Mouse (Mus musculus) frontal cortex, postnatal 14 days (tissue): Measurements from ENCODE around the gene Abhd17a.

Experiments used
- DNase-seq, 2 experiments: peaks; one replicate each; pipeline ENCODE4 v3.0.0; 2022; ENCODE audit warnings: low spot score in 2 of 2

Gene Abhd17a

GRCm38 (mm10) chr10:80577195-80578130 is 12.7 kb downstream of the Abhd17a start, which contains the start of gene Klf16:
Gene Klf16, minus strand, starts transcription at chr10:80577321.
- peak; percentile 94 for DNase-seq

- DNase-seq, result peak; percentile 45 to 48
Observed at GRCm38 (mm10) chr10:80576351-80577194, 13.6 kb downstream of the Abhd17a start.

DNA sequence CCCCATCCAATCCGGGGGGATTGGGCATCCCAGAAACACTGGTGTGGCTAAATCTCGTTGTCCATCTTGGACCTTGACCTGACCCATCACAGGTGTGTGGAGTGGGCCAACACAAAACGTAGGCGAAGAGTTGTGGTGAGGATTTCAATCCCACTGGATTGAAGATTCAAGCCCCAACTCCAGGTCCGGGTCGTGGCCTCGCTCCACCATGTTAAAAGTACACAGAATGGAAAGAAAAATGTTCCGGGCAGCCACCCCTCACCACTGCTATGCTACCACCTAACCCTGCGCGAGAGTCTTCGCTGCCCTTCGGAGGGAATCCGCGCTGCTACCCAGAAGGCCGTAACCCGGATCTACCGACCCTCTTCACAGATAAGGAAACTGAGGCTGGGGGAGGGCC is 14.2 kb downstream of the Abhd17a start:
- no peak for DNase-seq

DNA sequence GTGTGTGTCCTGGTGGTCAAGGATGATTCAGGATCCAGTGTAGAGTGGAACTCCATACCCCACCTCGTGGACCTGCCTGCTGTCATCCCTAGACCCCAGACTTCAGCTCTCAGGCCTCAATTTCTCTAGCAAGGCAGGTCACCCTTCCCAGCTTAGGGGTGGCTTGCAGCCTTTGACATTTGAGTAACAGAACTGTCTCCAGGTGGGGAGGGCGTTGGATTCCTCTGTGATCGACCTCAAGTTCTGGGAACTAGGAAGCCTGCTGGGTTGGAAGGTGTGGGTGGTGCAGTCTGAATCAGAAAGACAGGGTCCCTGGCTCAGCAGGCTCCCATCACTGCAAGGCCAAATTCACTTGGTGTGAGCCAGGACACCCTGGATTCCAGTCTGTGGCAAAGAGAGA is 15.2 kb downstream of the Abhd17a start:
- no peak for DNase-seq

GRCm38 (mm10) chr10:80573944-80574343 is 16.2 kb downstream of the Abhd17a start:
- no peak for DNase-seq

DNA sequence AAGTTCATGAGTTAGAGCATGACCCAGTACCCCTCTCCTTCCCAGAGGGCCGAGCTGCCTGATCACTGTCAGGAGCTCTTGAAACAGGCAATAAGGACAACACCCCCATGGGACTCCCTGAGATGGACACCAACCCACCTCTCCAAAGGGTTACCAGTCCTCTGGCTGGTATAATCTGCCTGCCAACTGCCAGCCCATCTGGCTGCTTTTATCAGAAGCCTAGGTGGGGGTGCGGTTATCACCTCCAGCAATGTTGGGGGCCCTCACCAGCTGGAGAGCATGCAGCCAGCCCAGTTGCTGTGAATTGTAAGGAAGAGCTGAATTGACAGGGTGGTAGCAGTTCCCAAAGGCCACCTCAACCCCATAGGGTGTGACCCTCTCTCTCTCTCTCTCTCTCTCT is 17.7 kb downstream of the Abhd17a start:
- no peak for DNase-seq

DNA sequence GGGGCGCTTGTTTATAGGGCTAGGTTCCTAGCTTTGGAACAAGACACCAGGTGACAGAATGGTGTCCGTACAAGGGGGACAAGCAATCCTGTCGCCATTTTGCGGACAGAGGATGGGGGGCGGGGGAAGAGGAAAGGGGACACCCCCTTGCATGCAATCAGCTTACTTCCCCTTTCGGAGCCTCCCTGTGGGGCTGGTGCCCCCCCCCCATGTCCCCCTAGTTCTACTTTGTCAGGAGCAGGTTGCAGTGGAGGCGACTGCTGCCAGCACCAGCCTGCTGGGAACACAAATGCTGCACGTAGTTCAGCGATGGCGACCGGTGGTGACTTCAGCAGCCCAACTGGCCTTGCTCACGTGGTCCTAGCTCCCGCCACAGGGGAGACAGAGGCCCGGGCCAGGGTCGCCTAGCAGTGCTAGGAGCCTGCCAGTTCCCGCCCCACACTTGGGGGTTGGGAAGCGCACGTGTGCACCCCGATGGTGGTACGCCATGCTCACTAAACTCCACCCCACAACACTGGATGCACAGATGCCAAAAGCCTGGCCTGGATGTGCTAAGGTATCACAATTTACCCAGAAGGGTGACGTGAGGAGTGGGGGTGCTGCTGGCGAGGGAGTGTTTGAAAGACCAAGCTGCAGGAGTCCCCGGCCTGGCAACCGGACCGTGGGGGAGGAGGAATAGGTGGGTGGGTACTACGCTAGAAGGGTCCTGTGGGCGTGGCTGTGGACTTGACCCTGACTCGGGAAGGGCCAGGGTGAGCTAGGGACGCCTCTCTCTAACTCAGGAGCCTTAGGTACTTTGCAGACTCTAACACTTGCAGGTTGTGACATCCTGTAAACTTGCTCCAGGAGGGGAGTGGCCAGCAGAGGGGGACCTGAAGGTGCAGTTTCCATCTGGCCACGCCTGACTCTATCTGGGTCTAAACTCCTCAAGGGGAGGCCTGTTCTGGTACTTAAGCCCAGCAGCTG is 19.0 kb downstream of the Abhd17a start:
- no peak for DNase-seq

- DNase-seq, result no peak
Observed at GRCm38 (mm10) chr10:80570419-80570818, 19.7 kb downstream of the Abhd17a start.

DNA sequence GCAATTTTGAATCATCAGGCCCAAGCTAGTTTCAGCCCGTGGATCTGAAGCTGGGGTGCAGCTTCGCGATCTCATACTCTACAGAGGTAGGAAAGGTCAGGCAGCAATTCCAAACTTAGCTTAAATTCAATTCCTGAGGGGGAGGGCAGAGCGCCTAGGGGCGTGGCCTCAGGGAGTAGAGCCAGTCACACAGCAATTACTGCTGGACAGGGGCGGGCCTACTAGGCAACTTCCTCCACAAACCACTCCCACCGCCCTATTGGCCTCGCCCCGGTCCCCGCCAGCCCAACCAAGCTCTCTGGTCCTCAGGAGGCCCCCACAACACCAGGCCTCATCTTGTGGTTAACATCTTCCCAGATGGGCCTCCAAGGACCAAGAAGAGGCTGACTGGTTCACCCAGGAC is 20.5 kb downstream of the Abhd17a start:
- no peak for DNase-seq

DNA sequence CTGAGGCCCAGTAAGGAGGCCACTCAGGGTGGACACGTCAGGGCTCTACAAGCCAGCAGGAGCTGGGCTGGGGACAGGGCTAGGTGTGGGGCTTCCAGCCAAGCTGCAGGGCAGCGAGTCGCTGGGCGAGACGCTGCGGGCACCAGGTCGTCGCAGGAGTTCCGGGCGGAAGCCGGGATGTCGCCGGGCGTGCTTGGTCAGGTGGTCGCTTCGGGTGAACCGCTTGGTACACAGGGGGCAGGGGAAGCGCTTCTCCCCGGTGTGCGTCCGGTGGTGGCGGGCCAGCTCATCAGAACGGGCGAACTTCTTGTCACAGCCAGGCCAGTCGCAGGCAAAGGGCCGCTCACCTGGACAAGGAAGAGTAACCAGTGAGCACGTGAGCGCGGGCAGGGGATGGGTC is 21.3 kb downstream of the Abhd17a start:
- DNase-seq, result no peak

GRCm38 (mm10) chr10:80566375-80567092 is 23.6 kb downstream of the Abhd17a start:
- peak; percentile 76 to 86 for DNase-seq

DNA sequence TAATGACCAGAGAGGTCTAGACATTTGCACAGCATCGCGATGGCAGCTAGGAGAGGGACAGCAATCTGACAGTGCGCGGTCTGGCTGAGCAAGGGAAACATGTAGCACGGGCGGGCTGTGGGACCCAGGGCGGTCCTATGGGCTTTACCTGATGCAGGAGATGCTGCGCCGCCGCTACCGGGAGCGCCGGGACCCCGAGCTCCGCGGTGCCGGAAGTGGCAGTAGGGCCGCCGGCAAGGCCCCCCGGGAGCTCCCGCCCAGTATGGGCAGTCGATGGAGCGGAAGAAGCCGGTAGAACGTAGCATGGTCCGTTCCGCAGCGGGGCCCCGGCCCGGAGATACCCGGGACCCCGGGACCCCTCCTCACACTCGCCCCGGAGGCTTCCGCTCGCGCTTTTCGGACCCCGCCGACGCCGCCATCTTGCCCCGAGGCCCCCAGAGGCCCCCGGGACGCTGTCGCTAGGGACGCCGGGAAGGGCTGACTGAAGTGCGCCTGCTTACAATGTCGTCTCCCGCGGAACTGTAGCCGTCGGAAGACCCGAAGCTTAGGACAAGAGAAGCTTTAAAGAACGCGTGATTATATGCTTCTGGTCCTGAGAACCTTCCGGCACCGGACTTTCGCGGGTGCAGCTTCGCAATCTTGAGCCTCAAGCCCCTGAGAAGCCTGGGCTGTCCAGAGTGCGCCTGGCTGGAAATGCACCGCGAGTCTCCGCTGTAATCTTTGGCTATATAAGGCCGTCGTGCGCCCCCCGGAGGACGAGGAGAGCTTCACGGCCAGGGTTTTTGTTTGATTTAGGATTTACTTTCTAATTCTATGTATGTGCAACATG is 28.8 kb downstream of the Abhd17a start, which contains the start of gene Rexo1:
Rexo1 (minus strand) TSS at position 445 of the 829 bp plus-strand sequence.
- peak; percentile 87 to 94 for DNase-seq

DNA sequence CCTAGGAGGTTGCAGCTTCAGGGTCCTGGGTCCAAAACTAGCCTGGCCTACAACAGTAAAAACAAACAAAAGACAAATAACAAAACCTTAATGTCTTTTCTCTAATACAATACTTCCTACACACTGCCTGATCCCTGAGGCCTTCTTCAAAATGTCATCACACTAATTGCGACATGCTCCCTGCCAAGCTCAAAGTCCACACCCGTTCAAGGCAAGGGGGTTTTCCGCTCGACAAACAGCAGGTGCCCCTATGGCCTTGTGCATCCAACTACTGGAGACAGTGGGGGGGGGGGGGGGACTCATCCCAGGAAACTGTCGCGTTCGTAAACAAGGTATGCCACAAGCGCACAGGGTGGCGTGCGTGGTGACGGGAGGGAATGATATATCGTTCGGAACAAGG is 29.5 kb downstream of the Abhd17a start:
- DNase-seq, result no peak

- DNase-seq, result no peak
Observed at GRCm38 (mm10) chr10:80559431-80559830, 30.7 kb downstream of the Abhd17a start.

- DNase-seq, result peak in 1 of 2 experiments; percentile 65
Observed at GRCm38 (mm10) chr10:80557346-80557965, 32.7 kb downstream of the Abhd17a start.

DNA sequence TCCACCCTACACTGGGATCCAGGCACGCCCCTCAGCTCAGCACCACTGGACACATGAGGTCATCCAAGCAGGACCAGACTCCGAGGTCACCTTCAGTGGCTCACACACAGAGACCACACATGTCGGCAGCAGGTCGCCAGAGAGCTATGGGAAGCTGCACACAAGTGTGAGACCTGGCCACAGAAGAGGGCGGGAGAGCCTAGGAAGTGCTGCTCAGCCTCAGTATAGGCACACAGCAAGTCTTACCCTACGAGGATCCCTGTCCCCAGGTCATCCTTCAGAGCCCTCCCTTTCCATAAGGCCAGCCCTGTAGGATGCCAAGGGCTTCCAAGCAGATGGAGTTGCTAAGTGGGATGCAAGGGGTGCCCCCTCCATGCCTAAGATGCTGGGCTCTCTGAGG is 36.1 kb downstream of the Abhd17a start:
- no peak for DNase-seq

- no peak for DNase-seq
Observed at GRCm38 (mm10) chr10:80553575-80553974, 36.6 kb downstream of the Abhd17a start.

DNA sequence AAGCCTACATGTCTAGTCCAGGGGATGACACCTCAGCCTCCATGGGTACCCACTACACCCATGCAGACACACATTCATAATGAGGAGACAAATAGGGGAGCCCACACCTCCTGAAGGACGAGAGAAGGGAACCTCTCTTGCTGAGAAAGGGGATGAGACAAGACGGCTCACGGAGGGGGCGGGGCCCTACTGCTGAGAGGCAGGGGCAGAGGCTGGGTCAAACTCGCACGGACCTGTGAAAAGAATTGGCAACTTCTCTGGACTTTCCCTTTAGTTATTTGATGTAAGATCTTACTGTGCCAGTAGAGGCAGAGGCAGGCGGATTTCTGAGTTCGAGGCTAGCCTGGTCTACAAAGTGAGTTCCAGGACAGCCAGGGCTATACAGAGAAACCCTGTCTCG is 37.8 kb downstream of the Abhd17a start:
- no peak for DNase-seq

- DNase-seq, result no peak
Observed at GRCm38 (mm10) chr10:80549279-80549678, 40.9 kb downstream of the Abhd17a start.
